Mouse (Mus musculus) spleen, postnatal 14 days (tissue): ENCODE measurements around the gene Dap.
A peak's percentile ranks its signal among the peaks of the same experiment; 100 is the strongest.

ENCODE experiments used
- DNase-seq, 2 experiments: peaks; one replicate each; pipeline ENCODE4 v3.0.0; 2021 to 2022; ENCODE audit warnings: low spot score in 2 of 2

Gene Dap

DNA sequence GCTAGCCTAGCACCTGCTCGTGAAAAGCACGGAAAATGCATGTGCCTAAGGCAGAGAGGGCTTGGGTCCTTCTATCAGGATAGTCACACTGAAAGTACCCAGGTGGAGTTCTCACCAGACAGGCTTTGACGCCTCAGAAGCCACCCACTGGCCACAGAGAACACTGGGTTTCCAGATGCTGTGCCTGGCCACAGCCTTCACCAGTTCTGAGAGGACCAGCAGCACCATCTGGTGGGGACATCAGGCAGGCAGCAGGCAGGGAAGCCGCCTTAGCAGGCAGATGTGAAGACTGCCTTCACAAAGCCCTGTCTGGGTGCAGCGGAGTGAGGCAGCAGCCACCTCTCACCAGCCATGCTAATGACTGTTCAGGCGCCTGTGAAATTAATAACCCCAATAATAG is 40.7 kb downstream of the Dap start:
- peak; percentile 19 to 45 for DNase-seq

DNA sequence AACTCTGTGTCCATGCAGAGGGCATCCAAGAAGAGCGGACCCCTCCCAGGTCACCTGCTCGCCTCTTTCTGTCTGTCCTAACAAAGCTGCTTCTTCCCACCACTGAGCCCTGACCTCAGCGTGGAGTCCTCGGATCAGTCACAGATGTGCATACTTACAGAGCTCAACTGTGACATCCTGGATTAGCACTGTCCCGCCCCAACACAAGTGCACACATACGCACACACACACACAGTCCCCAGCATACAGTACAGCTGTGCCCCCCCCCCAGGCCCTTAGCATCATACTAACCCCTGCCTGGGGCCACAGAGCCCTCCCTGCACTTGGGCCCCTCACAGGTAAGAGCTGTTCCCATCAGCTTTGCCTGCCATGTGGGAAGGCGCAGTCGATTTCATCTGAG is 41.3 kb downstream of the Dap start:
- no peak for DNase-seq

DNA sequence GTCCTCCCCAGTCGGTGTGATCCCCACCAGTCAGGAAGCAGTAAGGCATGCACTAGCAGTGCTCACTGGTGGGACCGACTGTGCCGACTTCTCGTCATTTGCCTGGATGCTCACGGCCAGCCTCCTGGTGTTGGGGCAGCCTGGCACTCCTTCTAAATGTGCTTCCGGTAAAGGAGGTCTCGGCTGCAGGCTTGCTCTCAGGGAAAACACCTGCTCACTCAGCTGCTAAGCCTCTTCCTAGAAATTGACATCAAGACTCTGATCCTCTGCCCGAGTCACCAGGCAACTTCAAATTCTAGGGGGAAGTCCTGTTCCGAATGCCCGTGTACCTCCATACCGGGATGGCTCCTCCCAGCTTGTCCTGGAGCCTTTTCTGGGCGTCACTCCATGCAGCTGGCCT is 41.7 kb downstream of the Dap start:
- DNase-seq: no peak

DNA sequence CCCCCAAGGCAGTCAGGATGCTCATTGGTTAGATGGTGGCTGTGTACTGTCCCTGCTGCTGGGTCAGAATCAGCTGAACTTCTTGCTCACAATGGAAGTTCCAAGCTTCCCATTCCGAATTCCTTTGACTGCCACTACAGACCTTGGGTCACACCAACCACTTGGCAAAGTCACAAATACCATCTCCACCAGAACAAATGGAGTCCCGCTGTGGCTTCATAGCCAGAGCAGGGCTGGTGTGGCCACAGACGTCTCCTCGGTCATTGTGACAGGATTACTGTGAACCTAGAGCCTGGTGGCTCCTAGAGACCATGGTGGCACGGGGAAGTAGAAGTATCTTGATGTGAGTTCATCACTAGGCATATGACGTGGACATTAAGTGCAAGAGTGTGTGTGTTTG is 44.0 kb downstream of the Dap start:
- no peak for DNase-seq

DNA sequence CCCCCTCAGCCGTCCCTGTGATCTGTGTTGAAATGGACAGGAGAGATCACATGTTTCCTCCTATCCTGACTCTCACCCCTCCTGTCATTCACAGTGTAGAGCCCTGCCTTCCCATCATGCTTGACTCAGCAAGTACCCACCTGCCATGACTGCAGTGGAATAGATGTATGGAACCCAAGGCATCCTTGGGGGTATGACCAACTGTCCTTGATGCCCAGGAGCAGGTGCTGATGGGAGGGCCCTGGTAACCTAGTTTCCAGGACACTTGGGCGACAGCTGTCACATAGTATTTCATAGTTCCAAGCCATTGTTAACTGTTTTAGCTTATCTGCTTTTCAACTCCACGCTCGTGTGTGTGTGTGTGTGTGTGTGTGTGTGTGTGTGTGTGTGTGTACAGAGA is 45.4 kb downstream of the Dap start:
- no peak for DNase-seq

DNA sequence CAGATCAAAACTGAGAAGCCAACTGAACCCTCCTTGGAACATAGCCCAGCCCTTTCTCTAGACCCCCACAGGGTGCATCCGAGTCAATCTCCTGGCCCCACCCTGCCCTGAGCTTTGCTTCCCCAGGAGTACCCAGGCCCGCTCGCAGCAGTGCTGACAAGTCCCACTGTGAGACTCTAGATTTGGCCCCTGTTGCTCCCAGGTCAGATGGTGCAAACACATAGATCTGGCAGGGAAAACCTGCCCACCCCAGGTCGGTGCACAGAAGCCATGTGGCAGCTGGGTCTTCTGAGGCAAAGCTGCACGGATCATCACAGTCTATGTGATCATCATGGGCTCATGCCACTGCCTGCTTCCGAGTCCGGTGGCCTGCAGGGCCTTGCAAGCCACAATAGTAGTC is 48.6 kb downstream of the Dap start:
- DNase-seq: no peak

DNA sequence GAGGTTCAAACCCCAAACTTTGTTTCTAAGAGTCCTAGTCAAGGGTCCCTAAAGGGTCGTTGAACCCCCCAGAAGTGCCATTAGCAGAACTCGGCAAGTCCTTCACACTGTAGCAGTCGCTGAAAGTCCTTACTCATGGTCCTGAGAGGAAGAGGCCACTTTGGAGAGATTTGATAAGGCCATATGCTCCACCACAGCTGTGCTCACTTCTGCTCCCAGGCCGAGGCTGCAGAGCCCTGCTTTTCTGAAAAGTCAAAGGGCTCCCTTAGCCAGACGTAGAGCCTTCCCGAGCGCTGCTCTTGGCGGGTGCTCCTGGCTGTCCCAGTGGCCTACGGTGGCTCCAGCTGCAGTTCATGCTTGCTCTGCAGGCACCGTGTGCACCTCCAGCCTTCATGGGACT is 49.4 kb downstream of the Dap start:
- DNase-seq: no peak

DNA sequence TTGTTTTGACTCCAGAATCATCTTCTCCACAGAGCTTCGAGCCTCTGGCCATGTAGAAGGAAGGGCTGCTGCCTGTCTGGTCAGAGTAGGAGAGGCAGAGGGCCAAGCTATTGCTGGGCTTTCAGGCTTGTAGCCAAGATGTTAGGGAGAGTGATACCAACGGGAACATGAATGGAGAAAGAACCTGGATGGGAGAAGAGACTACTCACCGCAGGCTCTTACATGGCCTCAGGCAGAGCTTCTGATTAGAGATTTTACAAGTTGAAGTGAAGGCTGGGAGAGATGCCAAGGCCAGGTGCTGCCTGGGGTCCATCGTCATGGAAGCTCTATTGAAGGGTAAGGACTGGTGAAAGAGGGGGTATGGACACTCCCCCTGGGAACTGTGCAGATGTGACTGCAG is 54.0 kb downstream of the Dap start:
- DNase-seq: no peak

DNA sequence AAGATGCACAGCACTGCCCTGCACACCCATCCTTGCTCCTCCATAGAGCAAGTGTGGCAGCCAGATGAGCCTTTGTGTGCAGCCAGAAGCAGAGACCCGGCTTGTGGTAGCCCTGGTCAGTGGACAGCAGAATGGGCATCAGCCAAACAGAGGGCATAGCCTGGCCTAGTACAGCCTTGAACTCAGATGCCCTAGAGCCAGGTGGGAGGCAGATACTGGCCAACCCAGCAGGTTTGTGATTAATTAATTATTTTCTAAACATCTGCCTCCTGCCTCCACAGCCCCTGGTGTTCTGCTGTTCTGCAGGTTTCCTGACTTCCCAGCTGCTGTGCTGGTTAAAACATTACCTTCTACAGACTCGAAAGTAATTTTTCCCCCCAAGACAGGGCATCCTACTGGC is 55.0 kb downstream of the Dap start:
- no peak for DNase-seq

DNA sequence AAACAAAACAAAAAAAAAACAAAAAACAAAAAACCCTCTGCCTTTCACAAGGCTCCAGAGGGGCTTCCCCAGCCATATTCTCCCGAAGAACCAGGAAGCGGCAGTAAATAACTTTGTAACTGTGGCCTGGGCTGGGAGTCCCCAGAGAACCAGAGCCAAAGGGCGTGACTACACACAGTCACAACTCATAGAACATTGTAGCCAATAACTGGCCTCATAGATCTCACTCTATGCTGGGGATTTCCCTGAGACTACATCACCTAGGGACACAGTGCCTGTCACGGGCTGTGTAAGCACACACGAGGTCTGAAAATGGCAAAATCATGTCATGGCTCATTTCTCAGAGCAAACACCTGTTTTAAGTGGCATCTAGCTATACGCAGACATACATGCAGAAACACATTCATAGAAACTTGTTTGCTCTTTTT is 55.5 kb downstream of the Dap start:
- DNase-seq: no peak

DNA sequence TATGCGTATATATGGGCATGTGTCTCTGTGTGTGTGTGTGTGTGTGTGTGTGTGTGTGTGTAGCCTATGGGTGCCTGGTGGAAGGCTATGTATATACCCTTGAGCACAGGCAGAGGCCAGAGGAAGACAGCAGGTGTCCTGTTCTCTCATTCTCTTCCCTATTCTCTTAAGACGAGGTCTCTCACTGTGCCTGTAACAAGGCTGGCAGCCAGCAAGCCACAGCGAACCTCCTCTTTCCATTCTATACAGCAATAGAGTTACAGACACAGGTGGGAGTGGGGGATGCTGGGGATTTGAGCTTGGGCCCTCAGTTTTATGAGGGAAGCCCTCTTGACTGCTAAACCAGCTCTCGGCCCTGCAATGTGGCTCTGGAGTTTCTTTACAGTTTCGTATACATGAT is 55.9 kb downstream of the Dap start:
- no peak for DNase-seq

DNA sequence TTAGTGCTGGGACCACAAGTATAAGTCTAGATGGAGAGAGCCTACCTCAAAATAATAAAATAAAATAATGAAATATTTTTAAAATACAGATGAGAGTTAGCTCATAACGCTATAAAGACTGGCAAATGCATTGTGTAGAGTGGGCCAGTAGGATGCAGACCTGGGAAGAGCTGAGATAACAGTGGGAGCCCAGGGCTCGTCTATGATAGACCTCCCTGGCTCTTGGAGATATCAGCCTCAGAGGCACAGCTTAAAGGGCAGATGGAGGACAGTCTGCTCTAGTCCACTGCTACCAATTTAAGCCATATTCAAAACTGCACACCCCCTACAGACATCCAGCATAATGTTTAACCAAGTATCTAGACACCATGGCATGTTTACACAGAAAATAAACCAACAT is 56.6 kb downstream of the Dap start:
- no peak for DNase-seq

DNA sequence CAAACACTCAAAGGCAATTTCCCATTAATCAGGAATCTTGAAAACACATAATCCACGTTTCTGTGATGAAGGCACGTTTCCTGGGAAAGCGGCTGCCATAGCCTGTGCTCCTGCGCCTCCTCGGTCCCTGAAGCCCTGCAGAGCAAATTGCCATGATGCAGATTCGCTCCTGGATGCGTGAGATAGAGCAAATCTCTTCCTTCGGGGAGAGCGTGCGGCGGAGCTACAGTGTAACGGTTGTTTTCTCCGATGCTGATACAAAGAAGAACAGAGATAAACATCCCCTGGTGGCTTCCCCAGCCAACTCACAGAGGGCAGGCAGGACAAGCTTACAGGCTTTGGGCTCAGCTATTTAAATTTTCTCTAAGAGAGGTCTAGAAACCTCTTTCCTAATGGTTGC is 57.7 kb downstream of the Dap start:
- DNase-seq: no peak

DNA sequence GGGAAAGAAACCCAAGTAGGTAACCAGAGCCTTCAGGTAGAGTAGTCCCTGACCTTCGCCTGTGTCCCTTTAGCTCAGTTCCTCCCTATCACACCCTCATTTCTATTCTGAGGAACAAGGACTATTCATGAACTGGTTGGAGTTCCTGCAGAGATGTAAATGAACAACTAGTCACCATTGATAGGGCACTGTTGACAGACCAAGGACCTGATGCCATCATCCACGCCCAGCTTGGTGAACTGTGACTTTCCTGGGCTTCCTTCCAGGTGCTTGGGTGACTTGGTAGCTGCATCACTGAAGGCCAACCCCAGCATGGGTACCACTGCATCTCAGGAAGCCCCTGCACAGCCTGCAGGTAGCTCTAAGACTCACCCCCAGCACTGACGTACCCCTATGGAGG is 58.2 kb downstream of the Dap start:
- no peak for DNase-seq

DNA sequence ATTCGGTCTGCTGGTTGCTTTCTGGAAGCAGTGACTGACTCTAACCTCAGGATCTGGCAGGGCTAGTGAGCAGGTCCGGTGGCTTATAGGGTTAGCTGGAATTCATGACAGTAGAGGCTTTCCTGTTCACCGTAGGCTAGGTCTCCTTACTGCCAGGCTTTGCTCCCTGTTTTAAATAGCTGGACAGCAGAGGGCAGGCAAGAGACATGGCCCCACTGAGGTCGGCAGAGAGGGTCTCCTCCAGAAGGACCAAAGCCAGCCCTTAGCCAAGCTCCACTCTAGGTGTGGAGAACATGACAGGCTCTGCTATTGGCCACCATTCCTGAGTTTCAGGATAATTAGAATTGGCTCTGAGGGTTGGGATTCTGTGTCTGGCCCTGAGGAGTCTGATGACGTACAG is 60.0 kb downstream of the Dap start:
- DNase-seq: no peak

DNA sequence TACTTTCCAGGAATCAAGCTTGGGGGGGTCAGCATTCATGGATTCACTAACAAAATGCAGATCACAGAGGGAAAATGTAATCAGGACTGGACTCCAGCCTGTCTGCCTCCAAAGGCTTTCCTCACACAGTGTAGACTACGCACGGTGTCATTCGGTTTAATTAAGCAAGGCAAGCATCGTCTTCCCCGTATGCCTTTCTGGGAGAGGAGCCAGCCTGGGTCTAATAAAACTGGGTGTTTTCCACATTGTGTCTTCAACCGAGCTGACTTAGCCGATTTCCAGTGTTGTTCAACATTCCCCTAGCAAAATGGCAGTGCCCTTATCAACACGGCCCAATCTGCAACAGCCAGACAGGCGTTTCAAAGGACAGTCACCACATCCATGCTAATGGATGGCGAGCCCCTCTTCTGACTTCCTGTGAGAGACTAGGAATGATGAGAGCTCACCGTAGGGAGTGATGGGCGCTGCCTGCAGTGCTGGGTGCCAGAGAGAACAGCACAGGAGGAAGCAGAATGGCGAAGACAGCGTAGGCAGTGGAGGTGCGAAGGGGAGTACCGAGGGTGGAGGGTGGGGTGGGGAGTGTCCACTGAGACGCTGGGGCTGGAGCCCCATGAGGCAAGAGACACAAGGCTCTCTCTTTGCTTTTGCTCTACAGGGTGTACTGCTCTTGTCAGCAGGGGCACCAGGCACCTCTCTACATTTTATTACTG is 61.0 kb downstream of the Dap start:
- DNase-seq: no peak

DNA sequence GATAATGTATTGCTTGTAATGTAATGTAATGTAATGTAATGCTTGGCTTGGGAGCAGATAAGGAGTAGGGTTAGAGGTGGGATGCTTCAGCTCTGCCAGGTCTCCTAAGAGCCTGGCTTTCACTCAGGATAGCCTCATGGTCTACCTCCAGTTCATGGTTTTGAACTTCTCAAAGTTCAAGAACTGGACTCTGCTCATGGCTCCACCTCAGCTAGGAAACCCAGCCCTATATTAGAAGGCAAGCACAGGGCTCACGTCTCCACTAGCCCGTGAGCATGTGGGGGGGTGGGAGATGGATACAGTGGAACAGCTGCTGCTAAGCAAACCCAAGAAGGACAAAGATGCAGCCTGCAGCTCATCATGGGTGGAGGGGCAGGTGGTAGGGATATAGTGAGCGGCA is 61.6 kb downstream of the Dap start:
- no peak for DNase-seq

DNA sequence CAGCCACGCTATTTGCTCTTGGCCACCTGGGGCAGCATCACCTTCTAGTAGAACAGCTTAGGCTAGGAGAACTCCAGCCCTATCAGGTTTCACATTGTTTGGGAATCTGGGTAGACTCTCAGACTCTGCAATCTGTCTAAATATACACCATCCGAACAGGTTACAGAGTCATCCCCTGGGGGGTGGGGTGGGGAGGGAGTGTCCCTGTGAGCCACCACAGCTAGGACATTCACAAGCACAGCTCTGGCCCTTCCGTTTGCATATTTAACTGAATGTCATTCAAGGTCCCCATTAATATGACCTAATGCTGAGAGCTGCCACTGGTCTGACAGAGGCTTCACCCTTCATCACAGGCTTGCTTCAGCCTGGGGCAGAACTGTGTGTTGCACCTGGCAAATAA is 68.5 kb downstream of the Dap start:
- DNase-seq: no peak

DNA sequence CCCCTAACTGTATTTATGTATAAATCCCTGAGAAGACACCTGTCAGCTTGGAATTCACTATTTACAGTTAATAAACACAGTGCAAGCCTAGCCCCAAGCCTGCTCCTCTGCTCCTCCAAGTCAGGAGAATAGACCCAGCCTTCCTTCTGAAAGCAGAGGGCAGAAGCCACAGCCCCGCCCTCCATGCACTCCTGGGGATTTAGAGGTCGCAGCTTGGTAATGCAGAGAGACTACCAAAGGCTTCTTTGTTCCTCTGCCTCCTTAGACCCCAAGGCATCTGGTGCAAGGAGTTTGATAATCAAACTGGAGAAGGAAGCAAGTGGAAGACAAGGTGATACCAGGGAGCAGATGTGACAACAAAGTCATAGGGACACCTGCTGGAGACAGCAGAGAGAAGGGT is 70.2 kb downstream of the Dap start:
- DNase-seq: no peak

DNA sequence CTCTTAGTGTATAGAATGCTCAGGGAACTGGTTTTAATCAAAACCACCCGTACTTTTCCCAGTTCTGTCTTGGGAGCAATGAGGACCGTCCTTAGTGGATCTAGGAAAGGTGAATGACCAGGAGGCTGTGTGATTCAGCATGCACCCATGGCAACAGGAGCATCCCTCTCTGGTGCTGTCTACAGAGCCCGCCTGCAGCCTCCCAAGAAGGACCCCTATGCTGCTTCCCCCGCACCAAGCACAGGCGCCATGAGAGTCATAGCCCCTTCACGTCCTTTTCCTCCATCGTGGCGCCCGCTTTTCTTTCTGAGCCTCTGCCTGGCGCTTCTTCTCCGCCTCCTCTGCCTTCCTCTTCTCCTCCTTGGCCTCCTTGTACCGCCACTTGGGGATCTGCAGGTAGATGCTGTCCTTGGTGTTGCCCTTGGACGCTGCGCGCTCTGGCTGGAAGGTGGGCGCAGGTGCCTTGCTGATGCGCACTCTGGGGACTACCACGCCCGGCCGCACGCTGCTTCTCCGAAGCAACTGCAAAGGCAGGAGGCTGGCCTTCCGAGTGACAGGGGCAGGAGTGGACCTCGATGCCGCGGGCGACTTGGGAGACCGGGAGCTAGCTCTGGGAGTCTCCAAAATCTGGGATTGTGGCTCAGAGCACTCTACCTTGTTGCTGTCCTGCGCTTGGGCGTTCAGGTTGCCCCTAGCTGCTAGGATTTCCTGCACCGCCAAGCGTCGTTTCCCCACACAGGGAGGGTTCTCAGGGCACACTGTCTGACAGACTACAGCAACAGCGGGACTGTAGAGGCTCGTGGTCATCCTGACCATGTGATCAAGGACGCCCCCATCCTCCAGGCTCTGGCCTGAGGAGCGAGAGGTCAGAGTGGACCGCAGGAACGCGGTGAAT is 73.0 kb downstream of the Dap start:
- DNase-seq: no peak

DNA sequence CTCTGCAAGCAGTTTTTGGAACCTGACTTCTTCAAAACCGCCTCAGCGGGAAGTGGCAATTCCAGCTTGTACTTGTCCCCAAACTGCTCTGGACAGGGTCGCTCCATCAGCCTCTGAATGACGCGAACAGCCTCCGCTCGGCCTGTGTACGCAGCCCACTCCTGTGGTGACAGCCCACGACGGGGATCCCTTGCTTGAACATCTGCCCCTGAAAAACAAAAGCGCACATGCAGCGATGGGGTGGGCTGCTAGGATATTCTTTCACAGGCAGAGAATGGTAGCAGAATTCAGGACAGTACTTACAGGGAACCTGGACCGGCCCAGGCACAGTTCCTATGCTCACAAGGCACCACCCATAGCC is 73.6 kb downstream of the Dap start:
- no peak for DNase-seq

DNA sequence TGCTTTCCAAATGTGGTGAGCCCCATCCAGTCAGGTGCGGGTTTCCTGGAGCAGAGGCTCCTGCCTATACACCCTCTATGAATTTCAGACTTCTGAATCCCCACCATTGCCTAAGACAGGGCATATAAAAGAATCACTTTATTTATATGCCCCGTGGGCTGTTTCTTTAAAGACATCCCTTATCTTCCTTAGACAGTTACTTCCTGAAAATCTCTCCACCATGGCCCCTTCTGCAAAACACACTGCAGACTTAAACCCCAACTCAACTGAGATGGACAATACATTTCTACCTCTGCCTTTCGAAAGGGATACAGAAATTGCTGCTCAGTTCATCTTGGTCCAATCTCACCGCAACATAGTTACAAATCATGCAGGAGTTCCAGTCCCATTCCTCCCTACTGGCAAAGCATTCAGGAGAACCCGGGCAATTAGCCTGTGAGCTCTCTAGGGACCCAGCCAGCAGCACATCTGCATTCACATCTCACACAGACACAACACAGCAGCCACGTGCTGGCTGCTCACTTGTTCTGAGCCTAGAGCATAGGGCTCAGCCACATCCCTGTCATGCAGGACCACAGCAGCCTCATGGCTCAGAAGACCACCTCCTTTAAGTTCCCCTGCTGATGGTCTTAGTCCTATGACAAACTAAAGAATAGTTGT is 75.3 kb downstream of the Dap start:
- DNase-seq: no peak
